Mouse (Mus musculus): Measurements from ENCODE around the gene Eprs. TPM values are rescaled to one million over a fixed set of nuclear protein-coding genes. Genes with fewer than 3 reads are reported as not detected.

Eprs gene
- total RNA-seq, 2 experiments from 2014 or later = 79.3 to 83.3 TPM

- no peak for DNase-seq (ENCODE audit: low spot score in 2 of 2)
These were observed 86.1 kb downstream of the Eprs start for GRCm38 (mm10) chr1:185448936-185449335.

DNA sequence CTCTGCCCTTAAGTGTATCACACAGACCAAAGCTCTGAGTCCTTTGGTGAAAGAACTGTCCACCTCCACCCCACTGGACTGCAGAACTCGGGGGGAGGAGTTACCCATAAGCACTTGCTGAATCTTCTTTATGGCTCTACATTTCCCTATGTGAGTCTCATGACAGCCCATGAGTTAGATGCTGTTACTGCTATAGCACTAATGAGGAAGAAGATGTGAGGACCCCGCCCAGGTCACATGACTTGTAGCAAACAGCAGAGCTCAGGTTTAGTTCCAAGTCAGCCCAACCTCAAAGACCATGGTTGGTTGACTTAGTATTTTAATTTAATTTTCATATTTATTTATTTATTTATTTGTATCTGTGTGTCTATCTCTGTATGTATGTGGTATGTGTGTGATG lies 86.9 kb downstream of the Eprs start:
- no peak for DNase-seq (ENCODE audit: low spot score in 2 of 2)

- no peak for DNase-seq (ENCODE audit: low spot score in 2 of 2)
These were observed 88.2 kb downstream of the Eprs start for GRCm38 (mm10) chr1:185451077-185451476.

DNA sequence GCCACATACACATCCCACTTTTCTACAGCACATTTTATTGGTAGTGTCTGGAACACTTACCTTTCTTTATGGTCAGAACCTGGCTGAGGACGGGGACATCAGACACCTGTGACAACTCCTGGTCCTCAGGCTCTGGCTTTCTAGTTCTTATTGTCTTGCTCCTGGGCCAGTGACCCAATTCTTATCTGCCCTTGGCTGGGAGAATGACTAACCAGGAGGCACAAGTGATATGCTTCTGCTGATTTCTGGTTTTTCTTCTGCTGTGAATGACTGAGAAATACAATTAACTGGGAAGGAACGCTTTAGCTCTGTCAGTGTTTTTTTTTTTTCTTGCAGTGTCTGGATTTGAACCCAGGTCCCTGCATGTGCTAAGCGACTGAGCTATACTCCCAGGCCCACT lies 88.7 kb downstream of the Eprs start:
- DNase-seq (ENCODE audit: low spot score in 2 of 2) = no peak

- DNase-seq (ENCODE audit: low spot score in 2 of 2) = no peak
These were observed 89.6 kb downstream of the Eprs start for GRCm38 (mm10) chr1:185452461-185452860.

- no peak for DNase-seq (ENCODE audit: low spot score in 2 of 2)
These were observed 91.3 kb downstream of the Eprs start for GRCm38 (mm10) chr1:185454144-185454543.

GRCm38 (mm10) chr1:185454575-185454954 lies 91.7 kb downstream of the Eprs start, which contains the start of gene Slc30a10:
TSS of gene Slc30a10 (plus strand) at chr1:185454848.
- peak; percentile 57 to 64 for DNase-seq (ENCODE audit: low spot score in 2 of 2)

- DNase-seq (ENCODE audit: low spot score in 2 of 2) = peak; percentile 36 to 59
These were observed 92.3 kb downstream of the Eprs start for GRCm38 (mm10) chr1:185454955-185455701.

DNA sequence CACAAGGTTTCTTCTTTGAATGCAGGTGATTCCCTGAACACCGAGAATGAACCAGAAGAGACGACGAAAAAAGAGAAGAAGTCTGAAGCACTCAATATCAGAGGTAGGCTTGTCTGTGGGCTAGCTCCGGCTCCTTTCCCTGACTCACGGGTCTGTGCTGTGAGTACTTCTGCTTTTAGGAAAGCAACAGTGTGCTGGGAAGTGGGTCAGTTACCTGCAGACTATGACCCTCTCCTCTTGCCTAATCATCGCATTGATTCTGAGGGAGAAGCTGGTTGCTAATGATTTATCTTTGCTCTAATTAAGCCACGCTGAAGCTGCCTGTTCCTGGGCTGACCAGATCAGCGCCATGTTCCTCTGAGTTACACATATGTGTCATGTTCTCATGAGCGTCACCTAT lies 93.5 kb downstream of the Eprs start:
- DNase-seq (ENCODE audit: low spot score in 2 of 2) = no peak

GRCm38 (mm10) chr1:185460096-185460495 lies 97.3 kb downstream of the Eprs start:
- DNase-seq (ENCODE audit: low spot score in 2 of 2) = no peak

GRCm38 (mm10) chr1:185462889-185463288 lies 100.0 kb downstream of the Eprs start:
- no peak for DNase-seq (ENCODE audit: low spot score in 2 of 2)

DNA sequence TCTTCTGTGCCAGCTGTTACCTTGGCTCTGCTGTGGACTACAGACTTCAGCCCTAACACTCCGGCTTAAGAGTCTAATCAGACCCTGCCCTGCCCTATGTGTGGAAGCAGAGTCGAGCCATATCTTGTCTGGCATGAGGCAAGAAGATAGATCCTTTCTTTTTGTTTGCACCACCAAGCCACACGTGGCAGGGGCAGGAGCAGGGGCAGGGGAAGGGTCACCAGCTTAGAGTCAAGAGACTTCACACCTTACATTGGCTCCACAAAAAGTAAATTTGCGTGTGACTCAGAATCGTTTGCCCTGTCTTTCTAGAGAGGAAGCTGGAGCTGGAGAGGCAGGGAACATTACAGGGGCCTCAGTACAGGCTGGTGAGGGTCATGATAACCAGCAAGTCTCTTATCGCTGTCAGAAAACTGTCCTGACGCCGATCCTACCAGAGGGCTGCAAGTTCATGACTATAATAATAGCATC lies 106.7 kb downstream of the Eprs start:
- no peak for DNase-seq (ENCODE audit: low spot score in 2 of 2)

GRCm38 (mm10) chr1:185472025-185472720 lies 109.3 kb downstream of the Eprs start:
- DNase-seq (ENCODE audit: low spot score in 2 of 2) = no peak

DNA sequence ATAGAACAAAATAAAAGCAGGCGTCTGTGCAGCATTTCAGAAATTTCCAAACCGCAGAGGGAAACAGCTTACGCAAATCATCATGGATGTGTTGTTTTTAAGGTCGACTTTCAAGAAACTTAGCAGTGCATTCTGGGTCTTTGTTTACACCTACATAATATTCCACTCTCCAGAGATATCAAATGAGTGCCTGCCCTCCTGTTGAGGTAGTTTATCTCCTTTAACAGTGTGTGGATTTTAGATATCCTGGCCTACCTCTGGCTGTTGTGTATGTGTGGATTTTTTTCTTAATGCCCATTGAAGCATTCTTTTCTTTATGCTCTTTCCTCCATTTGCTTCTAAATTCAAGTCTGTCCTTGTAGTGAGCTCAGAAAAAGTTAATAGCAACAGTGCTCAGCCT lies 109.9 kb downstream of the Eprs start:
- DNase-seq (ENCODE audit: low spot score in 2 of 2) = no peak

- DNase-seq (ENCODE audit: low spot score in 2 of 2) = no peak
These were observed 110.6 kb downstream of the Eprs start for GRCm38 (mm10) chr1:185473437-185473836.

Small RNA genes within 50 kb of the gene (microRNA-seq; reads per million reads assigned to microRNA genes)
- gene Mir194-1 (0.28 to 0.68 reads per million in 2 experiments), gene Mir215 (0 to 0.68 reads per million in 2 experiments)

Other genes with a start within 250 kb of the Eprs start
- 10 to 100 TPM; 58.6 to 61.6 TPM for gene Rab3gap2, start 158.9 kb upstream of the Eprs start, total RNA-seq (2021)
- gene Iars2, start 33.6 kb upstream of the Eprs start, total RNA-seq (2021) = 10 to 100 TPM; 31.9 to 35.3 TPM
- gene Bpnt1, start 30.9 kb upstream of the Eprs start, total RNA-seq (2021) = 10 to 100 TPM; 74.4 to 75.1 TPM
- 10 to 100 TPM; 14.2 to 14.7 TPM for gene Slc30a10, start 91.8 kb downstream of the Eprs start, total RNA-seq (2021)

Measured in layer of hippocampus, postnatal 14 days (tissue).